Mouse (Mus musculus) forebrain, embryonic 14.5 days (tissue): ENCODE measurements around the gene Tnfsf9. TPM values are rescaled to one million over a fixed set of nuclear protein-coding genes. Genes with fewer than 3 reads are reported as not detected.
A peak's percentile ranks its signal among the peaks of the same experiment; 100 is the strongest.

Experiments
- ATAC-seq: fragments of 200-750 bp; cut with Nextera tagmentation; 2 replicates; pipeline ENCODE4 v1.8.0; 2017; ENCODE audit warnings: mild to moderate bottlenecking, moderate library complexity
- DNase-seq: peaks from one replicate; pipeline ENCODE4 v3.0.0-alpha.2; 2015; ENCODE audit warnings: low spot score
- H3K27ac ChIP-seq: fragments of 300-500 bp; sonication (generic); 2 replicates; pipeline ENCODE4 v1.5.1; 2014; ENCODE audit warnings: low read depth, mild to moderate bottlenecking, control low read depth, low read length, moderate library complexity
- H3K27me3 ChIP-seq: fragments of 300-500 bp; sonication (generic); replicated peaks from 2 replicates; pipeline ENCODE4 v1.6.1; 2014; ENCODE audit warnings: low read length, control low read depth, mixed read lengths; ENCODE audit not compliant: control insufficient read depth, insufficient read depth
- H3K36me3 ChIP-seq: fragments of 300-500 bp; sonication (generic); 2 replicates; pipeline ENCODE4 v1.6.1; 2014; ENCODE audit warnings: low read length, control low read depth; ENCODE audit not compliant: control insufficient read depth, insufficient read depth
- H3K4me1 ChIP-seq: fragments of 300-500 bp; sonication (generic); 2 replicates; pipeline ENCODE4 v1.6.1; 2014; ENCODE audit warnings: antibody characterized with exemption, low read length, control low read depth; ENCODE audit not compliant: control insufficient read depth, insufficient read depth
- H3K4me2 ChIP-seq: fragments of 300-500 bp; sonication (generic); 2 replicates; pipeline ENCODE4 v1.6.1; 2014; ENCODE audit warnings: mild to moderate bottlenecking, control low read depth, low read length
- H3K4me3 ChIP-seq: fragments of 300-500 bp; sonication (generic); 2 replicates; pipeline ENCODE4 v1.5.1; 2014; ENCODE audit warnings: low read depth, low read length, control low read depth
- H3K9ac ChIP-seq: fragments of 300-500 bp; sonication (generic); 2 replicates; pipeline ENCODE4 v1.6.1; 2014; ENCODE audit warnings: mild to moderate bottlenecking, low read length, control low read depth, moderate library complexity
- H3K9me3 ChIP-seq: fragments of 300-500 bp; sonication (generic); replicated peaks from 2 replicates; pipeline ENCODE4 v1.6.1; 2016; ENCODE audit warnings: low read length, control low read depth, mixed read lengths; ENCODE audit not compliant: control insufficient read depth
- WGBS: fragments of 180-500 bp; shearing (Covaris S2); extraction: QIAGEN DNeasy Blood & Tissue Kit; methylation state at CpG from one replicate; pipeline ENCODE4 v1.1.7; 2014; 5-methylcytosine and 5-hydroxymethylcytosine counted together
- polyA plus RNA-seq: library from polyadenylated mRNA; unstranded; fragments of >200 nt; fragmentation: Nextera tagmentation; extraction: Ambion mirVana; gene quantifications from 2 replicates; pipeline ENCODE4 v1.2.1, GENCODE M21; 2014

Tnfsf9 gene
- polyA plus RNA-seq, 1 experiment from 2014 or later = 6.7 TPM

DNA sequence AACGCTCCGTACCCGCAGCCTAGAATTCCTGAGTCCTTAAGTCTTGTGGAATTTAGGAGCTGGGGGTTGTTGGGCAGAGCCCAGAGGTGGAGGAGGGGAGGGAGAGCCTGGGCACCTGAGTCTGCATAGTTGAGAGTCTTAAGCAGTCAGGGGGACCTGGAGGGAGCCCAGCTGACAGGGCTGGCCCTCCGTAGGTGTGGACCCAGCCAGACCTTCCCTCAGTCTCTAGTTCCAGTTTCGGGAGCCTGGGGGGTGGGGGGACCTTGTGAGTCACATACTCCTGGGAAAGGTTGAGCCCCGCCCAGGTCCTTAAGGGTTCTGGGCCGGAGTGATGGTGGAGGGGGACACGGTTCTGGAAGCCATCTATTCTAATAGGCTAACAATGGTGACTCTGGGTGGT is 42.1 kb upstream of the Tnfsf9 start:
- Histone ChIP-seq H3K4me2 (no peak overlapping the region), H3K36me3 (no peaks in the 10 kb centered on the region), H3K4me1 (peaks cover 15% of the 10 kb centered on the region), H3K27ac (no peak overlapping the region), H3K27me3 (peaks cover 25% of the 10 kb centered on the region), H3K4me3 (no peak overlapping the region), H3K9me3 (no peaks in the 10 kb centered on the region), H3K9ac (no peak overlapping the region)
- no peak for DNase-seq
- ATAC-seq = no peak
- WGBS = 11% methylated on average over 8 of the region's 8 CpGs

DNA sequence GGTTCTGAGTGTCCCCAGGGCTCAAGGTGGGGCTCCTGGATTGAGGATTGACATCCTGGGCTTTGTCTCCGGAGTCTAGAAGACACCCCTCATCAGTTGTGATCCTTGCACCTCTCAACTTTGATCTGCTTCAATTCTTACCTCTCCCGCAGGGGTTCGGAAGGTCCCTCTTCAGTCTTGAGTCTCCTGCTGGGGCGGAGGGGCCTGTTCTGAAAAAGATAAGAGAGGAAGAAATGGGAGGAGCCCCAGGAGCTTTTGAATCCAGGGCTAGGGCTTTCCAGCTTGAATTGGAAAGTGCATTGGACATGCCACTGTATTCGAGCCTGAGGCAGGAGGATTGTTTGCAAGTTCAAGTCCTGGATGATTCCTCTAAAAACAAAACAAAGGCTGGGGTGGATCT is 38.2 kb upstream of the Tnfsf9 start:
- no peak overlapping the region for H3K9ac ChIP-seq
- H3K9me3 ChIP-seq = no peaks in the 10 kb centered on the region
- peaks cover 15% of the 10 kb centered on the region for H3K27me3 ChIP-seq
- no peak overlapping the region for H3K27ac ChIP-seq
- H3K4me1 ChIP-seq = peaks cover 2% of the 10 kb centered on the region; the same call in 1 of the 2 replicates
- DNase-seq (no peak), ATAC-seq (no peak)
- H3K4me3 ChIP-seq = no peak overlapping the region
- H3K4me2 ChIP-seq = no peak overlapping the region
- H3K36me3 ChIP-seq = no peaks in the 10 kb centered on the region
- WGBS = 60% methylated on average over 5 of the region's 5 CpGs

DNA sequence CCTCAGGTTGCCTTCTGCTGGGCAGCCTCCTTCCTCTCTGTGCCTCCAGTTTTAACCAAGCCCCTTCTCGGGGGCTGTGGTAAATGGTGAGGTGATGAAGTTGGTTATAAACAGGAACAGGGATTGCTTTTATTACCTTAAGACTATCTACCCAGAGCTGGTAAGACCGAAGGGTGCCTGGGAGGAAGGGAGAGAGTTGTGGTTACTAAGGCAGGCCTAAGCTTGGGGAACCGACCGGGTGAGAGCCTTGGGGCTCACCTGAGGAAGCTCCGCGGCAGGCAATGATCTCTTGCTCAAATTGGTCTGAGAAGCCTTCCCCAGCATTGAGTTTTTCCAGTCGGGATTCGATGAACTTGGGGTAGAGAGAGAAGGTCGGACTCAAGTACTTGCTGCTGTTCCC is 34.9 kb upstream of the Tnfsf9 start:
- peak overlapping the region; percentile 30; the same call in 1 of the 2 replicates for H3K9ac ChIP-seq
- H3K36me3 ChIP-seq = no peaks in the 10 kb centered on the region
- no peak overlapping the region for H3K27ac ChIP-seq
- DNase-seq (no peak), ATAC-seq (no peak)
- H3K9me3 ChIP-seq = no peaks in the 10 kb centered on the region
- H3K4me2 ChIP-seq = peak overlapping the region; percentile 40
- H3K4me3 ChIP-seq = peak overlapping the region; percentile 10
- WGBS = 13% methylated on average over 9 of the region's 9 CpGs
- H3K27me3 ChIP-seq = no peaks in the 10 kb centered on the region
- no peaks in the 10 kb centered on the region for H3K4me1 ChIP-seq

DNA sequence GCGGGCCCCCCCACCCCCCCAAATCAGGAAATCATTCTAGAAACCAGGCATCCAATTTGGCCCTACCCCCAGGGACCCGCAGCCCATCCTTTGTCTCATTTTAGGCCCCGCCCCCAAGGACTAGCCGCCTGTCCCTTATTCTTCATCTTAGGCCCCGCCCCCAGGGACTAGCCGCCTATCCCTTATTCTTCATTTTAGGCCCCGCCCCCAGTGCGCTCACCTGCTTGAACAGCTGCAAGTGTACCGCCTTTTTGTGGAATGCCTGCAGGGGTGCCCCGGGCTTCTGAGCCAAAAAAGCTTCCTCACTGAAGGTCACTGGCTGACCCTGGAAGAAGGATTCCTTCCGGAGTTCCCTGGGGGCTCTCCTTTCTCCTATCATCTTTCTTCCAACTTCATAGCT is 34.4 kb upstream of the Tnfsf9 start:
- Histone ChIP-seq H3K4me2 (peak overlapping the region; percentile 40), H3K27me3 (no peaks in the 10 kb centered on the region), H3K9me3 (no peaks in the 10 kb centered on the region), H3K4me3 (peak overlapping the region; percentile 10), H3K9ac (no peak overlapping the region), H3K4me1 (no peaks in the 10 kb centered on the region), H3K36me3 (no peaks in the 10 kb centered on the region), H3K27ac (no peak overlapping the region)
- DNase-seq = peak; percentile 72
- WGBS = 4% methylated on average over 11 of the region's 11 CpGs
- peak; percentile 64 for ATAC-seq

- Histone ChIP-seq H3K9me3 (no peaks in the 10 kb centered on the region), H3K27me3 (no peaks in the 10 kb centered on the region), H3K27ac (no peak overlapping the region), H3K4me2 (no peak overlapping the region), H3K9ac (no peak overlapping the region), H3K4me3 (no peak overlapping the region), H3K4me1 (no peaks in the 10 kb centered on the region), H3K36me3 (peaks cover 22% of the 10 kb centered on the region)
- DNase-seq = no peak
- ATAC-seq = no peak
- WGBS = 68% methylated on average over 3 of the region's 3 CpGs
Measured at GRCm38 (mm10) chr17:57076916-57077315, 28.2 kb upstream of the Tnfsf9 start.

- ATAC-seq (0 out of 2 replicates have a peak, but pooled peaks have one; percentile 14), DNase-seq (no peak)
- WGBS = 51% methylated on average over 6 of the region's 6 CpGs
- H3K27me3 ChIP-seq = no peaks in the 10 kb centered on the region
- no peak within 1 kb of the TSS for H3K27ac ChIP-seq
- no peak within 1 kb of the TSS for H3K4me2 ChIP-seq
- no peak within 1 kb of the TSS for H3K4me3 ChIP-seq
- peaks cover 25% of the 10 kb centered on the region for H3K36me3 ChIP-seq
- H3K4me1 ChIP-seq = no peaks in the 10 kb centered on the region
- no peak within 1 kb of the TSS for H3K9ac ChIP-seq
- H3K9me3 ChIP-seq = no peaks in the 10 kb centered on the region
Measured at GRCm38 (mm10) chr17:57078336-57078735, 26.8 kb upstream of the Tnfsf9 start, which contains the start of gene Dennd1c. Gene Dennd1c, minus strand, starts transcription at chr17:57078514.

- DNase-seq = no peak
- H3K27ac ChIP-seq = no peak overlapping the region
- no peak overlapping the region for H3K4me2 ChIP-seq
- no peaks in the 10 kb centered on the region for H3K4me1 ChIP-seq
- ATAC-seq = no peak
- H3K27me3 ChIP-seq = no peaks in the 10 kb centered on the region
- H3K36me3 ChIP-seq = peaks cover 28% of the 10 kb centered on the region
- H3K4me3 ChIP-seq = no peak overlapping the region
- H3K9me3 ChIP-seq = no peaks in the 10 kb centered on the region
- H3K9ac ChIP-seq = no peak overlapping the region
- WGBS = 85% methylated on average over 3 of the region's 3 CpGs
Measured at GRCm38 (mm10) chr17:57079919-57080318, 25.2 kb upstream of the Tnfsf9 start.

DNA sequence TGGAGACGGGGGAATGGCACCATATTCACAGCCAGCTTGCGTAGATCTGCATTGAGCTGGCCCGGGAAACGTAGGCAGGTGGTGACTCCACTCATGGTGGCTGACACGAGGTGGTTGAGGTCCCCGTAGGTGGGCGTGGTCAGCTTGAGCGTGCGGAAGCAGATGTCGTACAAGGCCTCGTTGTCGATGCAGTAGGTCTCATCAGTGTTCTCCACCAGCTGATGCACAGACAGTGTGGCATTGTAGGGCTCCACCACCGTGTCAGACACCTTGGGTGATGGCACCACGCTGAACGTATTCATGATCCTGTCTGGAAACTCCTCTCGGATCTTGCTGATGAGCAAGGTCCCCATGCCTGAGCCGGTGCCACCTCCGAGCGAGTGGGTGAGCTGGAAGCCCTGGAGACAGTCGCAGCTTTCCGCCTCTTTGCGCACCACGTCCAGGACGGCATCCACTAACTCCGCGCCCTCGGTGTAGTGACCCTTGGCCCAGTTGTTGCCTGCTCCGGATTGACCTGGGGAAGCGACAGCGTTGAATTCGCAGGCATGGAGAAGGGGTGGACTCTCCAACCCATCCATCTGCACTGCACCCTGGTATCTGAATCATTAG is 23.8 kb upstream of the Tnfsf9 start:
- H3K4me1 ChIP-seq = no peaks in the 10 kb centered on the region

GRCm38 (mm10) chr17:57082481-57082880 is 22.6 kb upstream of the Tnfsf9 start:
- ATAC-seq = no peak
- DNase-seq = no peak
- H3K27me3 ChIP-seq = no peaks in the 10 kb centered on the region
- H3K4me2 ChIP-seq = no peak overlapping the region
- no peaks in the 10 kb centered on the region for H3K9me3 ChIP-seq
- 89% methylated on average over 5 of the region's 5 CpGs for WGBS
- no peak overlapping the region for H3K27ac ChIP-seq
- peaks cover 5% of the 10 kb centered on the region; the same call in 1 of the 2 replicates for H3K4me1 ChIP-seq
- no peak overlapping the region for H3K4me3 ChIP-seq
- H3K9ac ChIP-seq = no peak overlapping the region
- peaks cover 30% of the 10 kb centered on the region for H3K36me3 ChIP-seq

More for the DNA sequence above, 23.8 kb upstream of the Tnfsf9 start:
- H3K9me3 ChIP-seq = no peaks in the 10 kb centered on the region
- H3K9ac ChIP-seq = no peak overlapping the region
- no peak for DNase-seq
- WGBS = 96% methylated on average over 31 of the region's 31 CpGs
- peaks cover 30% of the 10 kb centered on the region for H3K36me3 ChIP-seq
- no peak overlapping the region for H3K4me2 ChIP-seq
- no peak overlapping the region for H3K4me3 ChIP-seq
- no peak for ATAC-seq
- H3K27ac ChIP-seq = no peak overlapping the region
- no peaks in the 10 kb centered on the region for H3K27me3 ChIP-seq
